Comparison of ENCODE assay signal across 18 mouse cellular contexts in genomic region chr9:91587271-91587670, GRCm38 (mm10).
DNase-seq lines count a peak whose midpoint lies in the region; ATAC-seq and TF ChIP-seq lines count a peak whose summit lies in the region.
"Had no signal": no experiment of that assay in that cellular context is flagged by ENCODE, and none has a peak within 500 bp of the region (broad histone marks: within the 10 kb centered on the region; RNA-seq: fewer than 3 reads in every experiment).

No protein-coding gene starts in this region.

- ATAC-seq in forebrain, embryonic 14.5 days = peak; percentile 73
- ATAC-seq in forebrain, embryonic 12.5 days (ENCODE audit: low FRiP score) = no peak
- no peak for ATAC-seq in midbrain, embryonic 15.5 days (replicated peaks)
- ATAC-seq in midbrain, embryonic 14.5 days (ENCODE audit: low FRiP score, low TSS enrichment) = no peak
- ATAC-seq in forebrain, embryonic 16.5 days = peak; percentile 87
- peak; percentile 43 for ATAC-seq in megakaryocyte, adult 5-6 weeks (ENCODE audit: poor library complexity, severe bottlenecking)
- ATAC-seq: activated CD4-positive, CD25-positive, alpha-beta regulatory T cell, adult 4 months; intestine, embryonic 15.5 days; Patski had no signal

- no peaks in the 10 kb centered on the region for H3K36me3 ChIP-seq in forebrain, embryonic 14.5 days (ENCODE audit: control insufficient read depth, insufficient read depth, low read length)
- no peaks in the 10 kb centered on the region for H3K36me3 ChIP-seq in forebrain, embryonic 12.5 days (replicated peaks)
- no peaks in the 10 kb centered on the region for H3K36me3 ChIP-seq in midbrain, embryonic 15.5 days (replicated peaks)
- no peaks in the 10 kb centered on the region for H3K36me3 ChIP-seq in midbrain, embryonic 14.5 days (ENCODE audit: control insufficient read depth, insufficient read depth, low read length)
- no peaks in the 10 kb centered on the region for H3K36me3 ChIP-seq in forebrain, embryonic 16.5 days (ENCODE audit: control insufficient read depth, insufficient read depth)
- H3K36me3 ChIP-seq in heart, adult 2 months (ENCODE audit: control insufficient read depth, insufficient read depth, low read length) = no peaks in the 10 kb centered on the region
- H3K36me3 ChIP-seq: embryonic facial prominence, embryonic 15.5 days; heart, embryonic 12.5 days; hindbrain, embryonic 10.5 days; intestine, embryonic 15.5 days had no signal

- no peak overlapping the region; the same call in 1 of the 2 replicates for H3K27ac ChIP-seq in forebrain, embryonic 14.5 days (ENCODE audit: low read depth, low read length)
- no peak overlapping the region for H3K27ac ChIP-seq in forebrain, embryonic 12.5 days
- H3K27ac ChIP-seq in midbrain, embryonic 15.5 days = 0 out of 2 replicates have a peak overlapping the region, but pooled peaks have one; percentile 15
- no peak overlapping the region for H3K27ac ChIP-seq in midbrain, embryonic 14.5 days (replicated peaks; ENCODE audit: low read depth, low read length)
- no peak overlapping the region for H3K27ac ChIP-seq in forebrain, embryonic 16.5 days (ENCODE audit: low read length)
- H3K27ac ChIP-seq in heart, adult 2 months = no peak overlapping the region
- H3K27ac ChIP-seq: embryonic facial prominence, embryonic 15.5 days; hindbrain, embryonic 10.5 days; intestine, embryonic 15.5 days had no signal

- no peaks in the 10 kb centered on the region for H3K79me2 ChIP-seq in heart, adult 2 months (replicated peaks; ENCODE audit: control insufficient read depth, insufficient read depth, low read length)

- WGBS in forebrain, embryonic 14.5 days = 67% methylated on average over 7 of the region's 7 CpGs
- whole genome bisulfite sequencing in forebrain, embryonic 12.5 days = 85% methylated on average over 7 of the region's 7 CpGs
- 79% methylated on average over 7 of the region's 7 CpGs for WGBS in midbrain, embryonic 15.5 days
- 91% methylated on average over 7 of the region's 7 CpGs for WGBS in midbrain, embryonic 14.5 days
- WGBS in forebrain, embryonic 16.5 days = 57% methylated on average over 7 of the region's 7 CpGs
- WGBS in heart, adult 2 months = 80% methylated on average over 7 of the region's 7 CpGs

- no peak for TF ChIP-seq CTCF in heart, adult 2 months (IDR thresholded peaks at IDR 0.05)

- intact Hi-C loops in heart, adult 2 months (cut with DNase I) = no loop called here

- TF ChIP-seq POLR2A in heart, adult 2 months (IDR thresholded peaks at IDR 0.05; ENCODE audit: insufficient read depth, low read depth, low read length) = no peak

- no peak overlapping the region for H3K4me3 ChIP-seq in forebrain, embryonic 14.5 days (ENCODE audit: low read depth, low read length)
- no peak overlapping the region for H3K4me3 ChIP-seq in forebrain, embryonic 12.5 days (replicated peaks)
- no peak overlapping the region for H3K4me3 ChIP-seq in midbrain, embryonic 15.5 days
- H3K4me3 ChIP-seq in midbrain, embryonic 14.5 days (replicated peaks; ENCODE audit: low read depth, low read length) = no peak overlapping the region
- H3K4me3 ChIP-seq in forebrain, embryonic 16.5 days (replicated peaks; ENCODE audit: low read length) = no peak overlapping the region
- no peak overlapping the region for H3K4me3 ChIP-seq in heart, adult 2 months
- H3K4me3 ChIP-seq: embryonic facial prominence, embryonic 15.5 days; erythroblast, embryonic 14.5 days; heart, embryonic 12.5 days; hindbrain, embryonic 10.5 days; intestine, embryonic 15.5 days had no signal

- no peaks in the 10 kb centered on the region for H3K4me1 ChIP-seq in forebrain, embryonic 14.5 days (ENCODE audit: control insufficient read depth, insufficient read depth, low read length)
- 0 out of 2 replicates have a peak, but pooled peaks cover 2% of the 10 kb centered on the region for H3K4me1 ChIP-seq in forebrain, embryonic 12.5 days
- H3K4me1 ChIP-seq in midbrain, embryonic 15.5 days = no peaks in the 10 kb centered on the region
- no peaks in the 10 kb centered on the region for H3K4me1 ChIP-seq in midbrain, embryonic 14.5 days (ENCODE audit: control insufficient read depth, insufficient read depth, low read length)
- peaks cover 3% of the 10 kb centered on the region; the same call in 1 of the 2 replicates for H3K4me1 ChIP-seq in forebrain, embryonic 16.5 days (replicated peaks; ENCODE audit: control insufficient read depth, insufficient read depth, low read length)
- no peaks in the 10 kb centered on the region for H3K4me1 ChIP-seq in heart, adult 2 months (ENCODE audit: control insufficient read depth, insufficient read depth, low read length)
- H3K4me1 ChIP-seq: embryonic facial prominence, embryonic 15.5 days; heart, embryonic 12.5 days; hindbrain, embryonic 10.5 days; intestine, embryonic 15.5 days had no signal

- no peaks in the 10 kb centered on the region for H3K27me3 ChIP-seq in forebrain, embryonic 14.5 days (replicated peaks; ENCODE audit: control insufficient read depth, insufficient read depth, low read length)
- no peaks in the 10 kb centered on the region for H3K27me3 ChIP-seq in forebrain, embryonic 12.5 days
- no peaks in the 10 kb centered on the region for H3K27me3 ChIP-seq in midbrain, embryonic 15.5 days (replicated peaks)
- H3K27me3 ChIP-seq in midbrain, embryonic 14.5 days (ENCODE audit: control insufficient read depth, insufficient read depth, low read length) = no peaks in the 10 kb centered on the region
- no peaks in the 10 kb centered on the region for H3K27me3 ChIP-seq in forebrain, embryonic 16.5 days (replicated peaks; ENCODE audit: control insufficient read depth, insufficient read depth, low read length)
- H3K27me3 ChIP-seq in heart, adult 2 months (ENCODE audit: control insufficient read depth, insufficient read depth, low read length) = no peaks in the 10 kb centered on the region
- H3K27me3 ChIP-seq: CH12.LX; embryonic facial prominence, embryonic 15.5 days; heart, embryonic 12.5 days; intestine, embryonic 15.5 days; Patski had no signal

- H3K9me3 ChIP-seq in forebrain, embryonic 14.5 days (replicated peaks; ENCODE audit: control insufficient read depth, low read length) = no peaks in the 10 kb centered on the region
- H3K9me3 ChIP-seq in forebrain, embryonic 12.5 days = no peaks in the 10 kb centered on the region
- H3K9me3 ChIP-seq in midbrain, embryonic 15.5 days = no peaks in the 10 kb centered on the region
- H3K9me3 ChIP-seq in midbrain, embryonic 14.5 days (ENCODE audit: control insufficient read depth, low read length) = no peaks in the 10 kb centered on the region
- H3K9me3 ChIP-seq in forebrain, embryonic 16.5 days (ENCODE audit: control insufficient read depth, low read length) = no peaks in the 10 kb centered on the region
- H3K9me3 ChIP-seq: embryonic facial prominence, embryonic 15.5 days; heart, embryonic 12.5 days; hindbrain, embryonic 10.5 days; intestine, embryonic 15.5 days had no signal

- peak; percentile 63 for DNase-seq in forebrain, embryonic 14.5 days (ENCODE audit: low spot score)
- no peak for DNase-seq in midbrain, embryonic 14.5 days
- DNase-seq in heart, adult 2 months = no peak
- DNase-seq: adrenal gland, postnatal 14 days; embryo, embryonic 11 days; kidney, adult 18-20 months had no signal

- TF ChIP-seq EP300 in heart, adult 2 months (IDR thresholded peaks at IDR 0.05; ENCODE audit: insufficient read depth, low read depth, low read length) = no peak

- H3K9ac ChIP-seq in forebrain, embryonic 14.5 days (ENCODE audit: low read length) = no peak overlapping the region
- no peak overlapping the region for H3K9ac ChIP-seq in forebrain, embryonic 12.5 days
- H3K9ac ChIP-seq in midbrain, embryonic 15.5 days = no peak overlapping the region
- no peak overlapping the region for H3K9ac ChIP-seq in midbrain, embryonic 14.5 days (replicated peaks; ENCODE audit: low read length)
- no peak overlapping the region for H3K9ac ChIP-seq in forebrain, embryonic 16.5 days (replicated peaks; ENCODE audit: low read depth, low read length)
- H3K9ac ChIP-seq in heart, adult 2 months (ENCODE audit: low read depth, low read length) = no peak overlapping the region
- H3K9ac ChIP-seq: embryonic facial prominence, embryonic 15.5 days; heart, embryonic 12.5 days; intestine, embryonic 15.5 days had no signal

- H3K4me2 ChIP-seq in forebrain, embryonic 14.5 days (ENCODE audit: low read length) = no peak overlapping the region
- H3K4me2 ChIP-seq in forebrain, embryonic 12.5 days = no peak overlapping the region
- no peak overlapping the region for H3K4me2 ChIP-seq in midbrain, embryonic 15.5 days
- H3K4me2 ChIP-seq in midbrain, embryonic 14.5 days (ENCODE audit: low read length) = no peak overlapping the region
- H3K4me2 ChIP-seq in forebrain, embryonic 16.5 days (ENCODE audit: low read length) = peak overlapping the region; percentile 16; the same call in 1 of the 2 replicates
- H3K4me2 ChIP-seq: embryonic facial prominence, embryonic 15.5 days; heart, embryonic 12.5 days; intestine, embryonic 15.5 days had no signal

Comparison
In these comparisons a context has a peak if more than half of its experiments do, and no peak if none do; other contexts are left out.
1. ATAC-seq: peak in forebrain, embryonic 14.5 days (single experiment), forebrain, embryonic 16.5 days (single experiment) and megakaryocyte, adult 5-6 weeks (single experiment); none in forebrain, embryonic 12.5 days (single experiment), midbrain, embryonic 15.5 days (single experiment) and midbrain, embryonic 14.5 days (single experiment).